Mouse (Mus musculus): ENCODE data around the gene Gpr146.
A peak's percentile ranks its signal among the peaks of the same experiment; 100 is the strongest.
"Not testable (repeated sequence)": the region's sequence is repeated elsewhere in the genome, so short reads cannot be mapped to it uniquely, and the experiment has no call there.

Gpr146 gene

DNA sequence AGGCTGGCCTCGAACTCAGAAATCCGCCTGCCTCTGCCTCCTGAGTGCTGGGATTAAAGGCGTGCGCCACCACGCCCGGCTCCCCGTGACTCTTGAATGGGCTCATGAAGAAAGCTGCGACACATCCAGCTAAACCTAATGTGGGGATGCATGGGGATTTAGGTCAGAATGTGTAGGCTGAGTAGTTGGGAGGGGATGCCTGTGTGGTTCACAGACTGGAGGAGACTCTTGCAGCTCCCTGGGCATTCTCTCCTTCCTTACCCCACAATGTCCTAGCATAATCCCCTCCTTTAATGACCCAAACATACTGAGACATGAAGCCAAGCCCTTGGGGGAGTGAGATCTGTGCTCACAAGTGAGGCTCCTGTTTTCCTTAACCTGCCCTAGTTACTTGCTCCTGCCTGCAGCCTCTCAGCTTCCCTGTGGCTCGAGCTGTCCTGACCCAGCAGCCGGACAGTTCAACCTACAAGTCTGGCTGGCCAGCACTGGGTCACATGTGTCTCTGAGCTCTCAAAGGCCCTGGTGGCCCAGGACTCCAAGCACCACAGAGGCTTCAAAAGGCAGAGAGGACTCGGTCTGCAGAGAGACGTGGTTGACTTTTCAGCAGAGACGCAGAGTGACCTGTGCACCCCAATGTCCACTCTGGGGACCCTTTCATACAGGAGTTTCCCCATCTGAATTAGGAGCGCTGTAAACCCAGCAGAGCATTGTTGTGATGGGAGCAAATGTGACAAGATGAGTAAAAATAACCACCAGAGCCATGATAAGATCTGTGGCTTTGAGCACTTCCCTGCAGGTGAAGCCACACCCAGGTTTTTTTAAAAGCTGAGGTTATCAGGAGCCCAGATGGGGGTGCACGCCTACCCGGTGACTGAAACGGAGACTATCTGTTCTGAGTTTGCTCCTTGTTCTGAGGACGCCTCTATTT is 4.4 kb downstream of the Gpr146 start:
- no peak for DNase-seq (ENCODE audit: low spot score in 2 of 2)

DNA sequence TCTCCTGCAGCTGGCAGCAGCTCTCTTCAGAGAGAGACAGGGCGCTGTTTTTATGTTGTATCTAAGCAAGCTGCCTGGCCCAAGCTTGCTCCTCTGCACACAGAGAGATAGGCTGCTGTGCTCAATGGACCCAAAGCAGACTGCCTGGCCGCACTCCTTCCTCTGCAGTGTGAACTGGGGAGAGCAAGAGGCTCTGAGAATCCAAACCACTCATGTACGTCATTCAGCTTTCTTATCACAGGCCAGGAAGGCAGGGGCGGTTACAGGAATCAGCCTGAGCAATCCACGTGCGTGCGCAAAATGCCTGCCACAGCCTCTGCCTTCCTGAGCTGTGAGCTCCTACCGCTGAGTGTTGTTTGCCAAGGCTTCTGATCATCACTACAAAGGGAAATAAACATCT is 5.3 kb downstream of the Gpr146 start:
- DNase-seq (ENCODE audit: low spot score in 2 of 2), result no peak

DNA sequence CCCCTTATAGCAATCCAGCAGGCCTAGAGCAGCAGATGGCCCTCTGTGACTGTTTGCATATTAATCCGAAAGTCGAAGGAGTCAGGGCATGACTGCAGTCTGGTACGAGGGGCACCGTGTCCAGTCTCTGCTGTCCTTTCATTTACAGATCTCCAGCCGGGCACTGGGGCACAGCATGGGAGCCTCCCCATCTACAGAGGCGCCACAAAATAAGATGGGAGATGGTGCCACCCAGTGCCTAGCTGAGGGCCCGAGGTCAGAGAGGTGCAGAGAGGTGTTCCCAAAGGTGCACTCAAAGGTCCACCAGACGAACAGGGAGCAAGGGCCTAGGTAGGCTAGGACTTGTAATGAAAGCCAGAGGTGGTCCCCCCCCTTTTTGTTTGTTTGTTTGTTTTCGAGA is 5.7 kb downstream of the Gpr146 start:
- no peak for DNase-seq (ENCODE audit: low spot score in 2 of 2)

DNA sequence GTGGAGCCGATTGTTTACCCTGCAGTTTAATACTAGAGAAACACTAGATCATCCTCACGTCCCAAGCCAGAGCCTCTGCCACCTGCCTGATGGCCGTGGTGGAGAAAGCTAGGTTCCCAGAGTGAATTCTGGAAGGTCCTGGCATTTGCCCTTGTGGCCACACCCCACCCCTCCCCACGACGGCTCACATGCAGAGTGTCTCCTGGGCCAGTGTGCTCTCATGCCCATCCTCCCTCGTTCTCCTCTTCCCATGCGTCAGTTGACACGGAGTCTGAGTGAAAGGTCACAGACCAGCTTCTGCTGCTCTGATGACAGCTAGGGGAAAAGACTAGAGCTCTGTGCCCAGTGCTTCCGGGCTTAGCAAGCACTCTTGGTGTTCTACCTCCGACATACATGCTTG is 7.0 kb downstream of the Gpr146 start:
- no peak for DNase-seq (ENCODE audit: low spot score in 2 of 2)

DNA sequence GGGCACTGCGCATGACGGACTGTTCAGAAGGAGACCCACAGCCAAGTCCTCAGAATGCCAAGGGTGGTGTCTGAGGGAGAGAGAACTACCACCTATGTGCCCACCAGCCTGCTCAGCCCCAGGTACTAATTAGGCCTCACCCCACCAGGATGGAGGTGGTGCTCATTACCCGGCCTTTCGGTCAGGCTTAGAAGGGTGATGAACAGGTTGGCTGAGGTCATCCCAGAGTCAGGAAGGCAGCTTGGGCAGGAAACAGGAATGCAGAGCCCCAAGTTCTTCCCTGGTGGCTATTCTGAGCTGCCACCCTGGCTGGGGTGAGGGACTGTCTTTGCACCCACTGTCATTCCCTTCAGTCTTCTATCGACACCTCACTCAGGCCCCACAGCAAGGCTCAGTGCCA is 8.6 kb downstream of the Gpr146 start:
- DNase-seq (ENCODE audit: low spot score in 2 of 2), result no peak

DNA sequence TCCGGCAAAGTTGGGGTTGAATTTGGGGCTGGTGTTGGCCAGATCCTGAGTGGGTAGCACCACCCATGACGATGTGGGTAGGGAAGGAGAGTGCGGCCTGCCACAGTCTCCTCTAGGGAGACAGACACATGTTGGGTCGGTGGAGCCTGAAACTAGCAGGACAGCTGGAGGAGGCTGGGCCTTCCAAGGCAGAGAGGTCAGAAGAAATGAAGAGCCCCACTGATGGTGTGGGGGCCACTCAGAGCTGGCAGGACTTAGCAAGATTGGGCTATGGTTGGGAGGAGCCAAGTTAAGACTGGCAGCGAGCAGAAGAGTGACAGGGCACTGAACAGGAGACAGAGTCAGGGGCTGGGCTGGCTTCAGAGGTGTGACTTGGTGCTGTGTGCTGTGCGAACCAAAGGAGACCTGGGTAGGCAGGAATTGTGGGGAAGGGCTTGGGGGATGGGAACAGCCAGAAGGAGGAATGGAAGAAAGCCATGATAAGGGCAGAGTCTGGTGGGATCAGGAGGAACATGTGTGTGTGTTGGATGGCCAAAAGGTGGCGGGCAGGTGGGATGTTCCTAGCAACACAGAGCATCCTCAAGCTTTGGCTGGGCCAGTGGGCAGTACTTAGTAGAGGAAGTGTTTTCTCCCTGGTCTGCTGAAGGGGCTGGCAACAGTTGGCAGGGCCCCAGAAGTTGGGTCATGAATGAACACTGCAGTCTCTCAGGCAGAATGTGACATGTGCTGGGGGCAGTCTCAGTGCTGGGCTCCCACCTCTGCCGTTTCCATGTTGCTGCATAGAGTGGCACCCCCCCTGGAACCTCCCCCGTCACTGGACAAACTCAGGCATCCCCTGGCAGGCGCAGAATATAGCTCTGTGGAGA is 10.1 kb downstream of the Gpr146 start:
- DNase-seq (ENCODE audit: low spot score in 2 of 2), result peak in 1 of 2 experiments; percentile 58

DNA sequence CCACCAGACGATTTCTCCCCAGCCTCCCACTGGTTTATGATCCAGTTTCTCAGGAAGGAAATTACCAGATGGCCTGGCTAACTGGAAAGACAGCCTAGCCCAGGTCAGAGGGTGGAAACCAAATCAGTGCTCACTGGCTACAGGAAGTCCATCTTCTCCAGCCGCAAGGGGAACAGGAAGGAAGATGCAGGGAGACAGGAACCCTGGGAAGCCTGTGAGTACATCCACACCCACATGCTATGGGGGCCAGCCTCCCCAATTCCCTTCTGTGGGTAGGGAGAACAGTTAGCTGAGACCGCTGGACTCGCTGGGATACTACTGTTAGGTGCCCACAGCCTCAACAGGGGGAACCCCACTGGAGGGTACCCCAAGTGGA is 10.7 kb downstream of the Gpr146 start:
- DNase-seq (ENCODE audit: low spot score in 2 of 2), result no peak

DNA sequence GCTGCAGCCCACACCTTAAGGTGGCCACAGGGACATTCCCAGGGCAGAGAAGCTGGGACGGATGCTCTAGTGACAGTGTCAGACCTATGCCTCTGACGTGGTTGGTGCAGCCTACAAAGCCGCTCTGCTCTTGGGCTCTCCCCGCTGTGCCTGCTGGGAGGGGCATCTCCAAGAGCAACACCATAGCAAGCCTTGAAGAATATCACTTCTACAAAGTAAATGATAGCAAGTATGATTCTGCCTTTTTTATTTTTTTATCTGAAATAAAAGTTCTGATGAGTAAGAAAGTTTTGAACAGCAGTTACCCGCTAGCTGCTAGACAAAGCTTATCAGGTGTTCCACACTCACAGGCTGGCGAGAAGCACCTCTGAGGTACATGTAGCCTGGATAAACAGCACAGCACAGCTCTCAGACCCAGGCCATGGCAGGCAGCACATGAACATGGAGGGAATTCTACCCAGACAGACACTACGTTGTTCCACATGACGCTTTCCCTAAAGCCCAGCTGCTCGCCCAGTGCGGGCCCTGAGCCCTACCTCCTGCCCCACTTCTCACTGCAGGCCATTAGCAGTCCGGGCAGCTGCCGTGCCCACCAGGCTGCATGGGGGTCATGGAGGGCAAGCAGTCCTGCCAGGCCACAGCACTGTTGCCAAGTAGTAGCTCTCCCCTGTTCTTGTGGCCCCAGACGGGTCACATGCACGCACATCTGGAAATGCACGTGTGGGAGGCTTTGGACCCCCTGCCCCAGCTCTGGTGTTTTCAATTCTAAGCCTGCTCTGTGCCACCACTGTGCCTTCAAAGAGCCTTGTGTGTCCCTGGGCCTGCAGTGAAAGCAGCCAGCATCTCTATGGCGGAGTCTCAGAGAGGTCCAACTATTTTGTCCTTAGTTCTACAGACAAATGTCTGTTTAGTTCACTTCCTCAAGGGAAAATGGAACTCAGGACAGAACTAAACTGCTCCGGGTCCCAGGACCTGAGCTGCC is 11.5 kb downstream of the Gpr146 start:
- peak in 1 of 2 experiments; percentile 28 for DNase-seq (ENCODE audit: low spot score in 2 of 2)

DNA sequence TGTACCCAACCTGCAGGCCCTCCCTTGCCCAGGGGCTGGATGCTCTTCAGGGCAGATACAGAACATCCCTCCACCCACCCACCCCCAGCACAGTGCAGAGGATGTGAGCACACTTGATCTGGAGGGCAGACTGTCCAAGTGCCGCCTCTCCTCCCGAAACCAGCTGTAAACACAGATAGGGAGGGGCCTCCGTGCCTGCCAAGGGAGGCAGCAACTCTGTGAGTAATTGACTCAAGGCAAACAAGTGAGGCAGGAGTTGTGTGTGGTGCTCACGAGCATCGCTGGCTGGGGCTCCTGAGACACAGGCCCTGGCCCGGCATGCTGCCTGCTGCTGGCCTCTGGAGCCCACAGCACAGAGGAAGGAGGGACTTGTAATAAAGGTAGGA is 12.2 kb downstream of the Gpr146 start:
- DNase-seq (ENCODE audit: low spot score in 2 of 2), result peak in 1 of 2 experiments; percentile 30

DNA sequence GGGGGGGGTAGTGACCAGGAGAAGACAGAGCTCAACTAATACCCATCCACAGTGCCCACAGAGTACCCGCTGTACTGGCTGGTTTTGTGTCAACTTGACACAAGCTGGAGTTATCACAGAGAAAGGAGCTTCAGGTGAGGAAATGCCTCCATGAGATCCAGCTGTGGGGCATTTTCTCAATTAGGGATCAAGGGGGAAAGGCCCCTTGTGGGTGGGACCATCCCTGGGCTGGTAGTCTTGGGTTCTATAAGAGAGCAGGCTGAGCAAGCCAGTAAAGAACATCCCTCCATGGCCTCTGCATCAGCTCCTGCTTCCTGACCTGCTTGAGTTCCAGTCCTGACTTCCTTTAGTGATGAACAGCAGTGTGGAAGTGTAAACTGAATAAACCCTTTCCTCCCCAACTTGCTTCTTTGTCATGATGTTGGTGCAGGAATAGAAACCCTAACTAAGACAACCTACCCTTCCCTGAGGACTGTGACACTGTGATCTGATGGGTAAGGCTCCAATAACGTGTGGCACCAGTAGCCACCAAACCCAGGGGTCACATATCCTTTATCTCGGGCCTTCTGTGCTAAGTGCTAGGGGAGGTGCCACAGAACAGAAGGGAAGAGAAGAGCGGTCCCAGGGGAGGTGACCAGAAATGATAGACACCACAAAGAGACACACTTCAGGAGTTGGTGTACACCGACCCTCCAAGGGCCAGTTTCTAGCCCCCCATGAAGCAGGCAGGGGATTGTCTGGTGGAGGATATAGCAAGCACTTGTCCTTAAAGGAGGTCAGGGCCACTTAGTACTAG is 13.0 kb downstream of the Gpr146 start:
- DNase-seq (ENCODE audit: low spot score in 2 of 2), result not testable (repeated sequence)

DNA sequence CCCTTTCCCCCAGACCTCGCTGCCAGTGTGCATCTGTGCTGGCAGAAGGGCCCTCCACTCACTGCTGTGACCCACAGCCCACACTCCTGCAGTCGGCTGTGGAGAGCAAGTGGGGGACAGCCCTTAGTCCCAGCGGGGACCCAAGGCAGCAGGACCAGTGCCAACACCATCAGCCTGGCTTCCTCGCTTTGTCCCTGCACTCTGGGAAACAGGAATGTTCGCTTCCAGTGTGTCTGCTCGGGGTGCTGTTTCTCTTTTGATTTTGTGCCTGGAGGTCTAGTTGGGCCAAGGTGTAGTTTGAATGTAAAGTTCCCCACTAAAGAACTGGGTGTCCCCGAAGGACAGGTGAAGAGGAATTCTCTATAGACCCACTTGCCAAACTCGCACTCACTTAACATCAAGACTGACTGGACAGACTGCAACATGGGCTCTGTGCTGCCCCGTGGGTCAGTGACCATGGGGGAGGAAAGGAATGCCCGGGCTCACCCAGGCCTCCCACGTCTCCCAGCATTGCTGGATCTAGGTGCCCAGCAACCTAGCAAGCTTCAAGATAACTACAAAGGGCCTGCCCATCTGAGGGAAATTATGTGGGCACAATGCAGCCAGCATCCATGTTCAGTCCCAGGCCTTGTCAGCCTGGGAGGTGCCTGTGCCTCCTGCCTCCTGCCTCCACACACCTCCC is 14.0 kb downstream of the Gpr146 start:
- DNase-seq (ENCODE audit: low spot score in 2 of 2), result peak in 1 of 2 experiments; percentile 54

DNA sequence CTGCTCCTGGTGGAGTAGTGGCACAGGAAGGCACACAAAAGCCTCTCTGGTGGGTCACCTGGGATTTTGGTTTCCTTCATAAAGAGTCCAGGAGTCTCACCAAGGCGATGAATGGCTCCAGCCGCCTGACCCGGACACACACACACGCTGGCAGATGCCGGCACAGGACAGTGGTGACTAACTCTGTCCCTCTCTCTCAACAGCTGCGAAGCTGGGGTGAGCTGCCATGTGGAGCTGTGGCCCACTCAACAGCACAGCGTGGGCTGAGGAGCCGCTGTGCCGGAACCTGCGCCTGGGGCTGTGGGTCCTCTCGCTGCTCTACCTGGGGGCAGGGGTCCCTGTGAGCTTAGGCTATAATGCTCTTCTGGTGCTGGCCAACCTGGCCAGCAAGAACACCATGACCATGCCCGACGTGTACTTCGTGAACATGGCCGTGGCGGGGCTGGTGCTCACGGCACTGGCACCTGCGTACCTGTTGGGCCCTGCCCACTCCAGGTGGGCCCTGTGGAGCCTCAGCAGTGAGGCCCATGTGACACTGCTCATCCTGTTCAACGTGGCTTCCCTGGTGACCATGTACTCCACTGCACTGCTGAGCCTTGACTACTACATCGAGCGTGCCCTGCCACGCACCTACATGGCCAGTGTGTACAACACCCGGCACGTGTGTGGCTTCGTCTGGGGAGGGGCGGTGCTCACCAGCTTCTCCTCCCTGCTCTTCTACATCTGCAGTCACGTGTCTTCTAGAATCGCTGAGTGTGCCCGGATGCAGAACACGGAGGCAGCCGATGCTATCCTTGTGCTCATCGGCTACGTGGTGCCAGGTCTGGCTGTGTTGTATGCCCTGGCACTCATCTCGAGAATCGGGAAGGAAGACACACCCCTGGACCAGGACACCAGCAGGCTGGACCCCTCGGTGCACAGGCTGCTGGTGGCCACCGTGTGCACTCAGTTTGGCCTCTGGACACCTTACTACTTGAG is 15.0 kb downstream of the Gpr146 start:
- no peak for DNase-seq (ENCODE audit: low spot score in 2 of 2)

DNA sequence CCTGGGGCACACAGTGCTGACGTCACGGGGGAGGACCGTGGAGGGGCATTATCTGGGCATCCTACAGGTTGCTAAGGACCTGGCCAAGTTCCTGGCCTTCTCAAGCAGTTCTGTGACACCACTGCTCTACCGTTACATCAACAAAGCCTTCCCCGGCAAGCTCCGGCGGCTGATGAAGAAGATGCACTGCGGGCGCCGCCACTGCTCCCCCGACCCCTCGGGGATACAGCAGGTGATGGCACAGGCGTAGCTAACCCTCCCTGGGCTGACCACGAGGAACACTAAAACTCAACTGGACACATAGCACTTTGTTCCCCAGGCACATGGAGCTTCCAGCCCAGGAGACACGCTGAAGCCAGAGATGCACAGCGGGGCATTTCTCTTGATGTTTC is 15.7 kb downstream of the Gpr146 start:
- DNase-seq (ENCODE audit: low spot score in 2 of 2), result no peak

DNA sequence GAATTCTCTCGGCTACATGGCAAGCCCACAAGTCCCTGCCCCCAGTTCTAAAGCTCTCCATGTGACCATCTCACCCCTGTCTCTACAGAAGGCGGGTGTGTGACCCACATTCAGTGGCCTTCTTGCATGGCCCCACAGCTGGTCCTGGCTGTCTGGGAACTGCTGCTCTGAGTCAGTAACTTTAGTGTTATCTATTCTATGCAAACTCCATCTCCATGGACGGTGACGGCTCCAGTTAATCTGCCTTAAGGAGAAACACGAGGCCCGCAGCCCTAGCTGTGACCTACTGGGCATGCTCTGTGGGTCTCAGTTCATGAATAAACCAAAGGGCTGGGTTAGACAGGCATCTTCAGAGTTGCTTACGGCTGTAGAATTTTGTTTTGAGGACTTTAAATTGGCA is 16.9 kb downstream of the Gpr146 start:
- DNase-seq (ENCODE audit: low spot score in 2 of 2), result no peak

DNA sequence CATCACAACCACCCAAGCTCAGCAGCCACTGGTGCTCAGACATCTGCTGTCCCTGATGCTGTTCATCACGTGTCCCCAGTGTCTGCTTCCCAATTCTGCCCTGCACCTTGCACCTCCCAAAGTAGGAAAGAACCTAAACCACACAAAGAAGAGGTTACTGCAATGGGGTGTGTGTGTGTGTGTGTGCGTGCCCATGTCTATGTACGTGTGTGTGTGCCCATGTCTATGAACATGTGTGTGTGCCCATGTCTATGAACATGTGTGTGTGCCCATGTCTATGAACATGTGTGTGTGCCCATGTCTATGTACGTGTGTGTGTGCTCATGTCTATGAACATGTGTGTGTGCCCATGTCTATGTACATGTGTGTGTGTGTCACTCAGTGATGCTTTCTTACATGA is 18.0 kb downstream of the Gpr146 start:
- no peak for DNase-seq (ENCODE audit: low spot score in 2 of 2)

DNA sequence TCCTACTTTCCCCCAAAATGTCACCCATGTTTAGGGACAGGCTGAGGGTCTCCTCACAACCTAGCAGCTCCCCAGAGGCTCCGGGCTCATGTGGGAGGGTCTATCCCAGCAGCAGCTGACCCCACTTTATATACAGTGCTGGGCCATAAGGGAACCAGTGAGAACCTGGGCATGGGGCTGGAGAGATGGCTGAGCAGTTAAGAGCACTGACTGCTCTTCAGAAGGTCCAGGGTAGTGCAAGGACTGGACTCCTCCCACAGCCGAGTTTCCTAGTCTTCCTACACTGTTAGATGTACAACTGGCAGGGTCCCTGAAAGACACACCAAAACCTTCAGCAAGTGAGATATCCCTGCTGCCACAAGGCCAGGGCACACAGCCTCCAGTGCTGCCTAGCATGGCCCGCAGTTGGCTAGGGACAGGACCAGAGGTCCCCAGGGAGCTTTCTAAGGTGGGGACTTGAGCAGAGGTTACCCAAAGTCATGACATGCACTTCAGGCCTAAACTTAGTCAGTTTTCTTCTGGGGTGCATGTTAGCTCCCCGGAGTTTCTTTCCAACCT is 19.9 kb downstream of the Gpr146 start:
- DNase-seq (ENCODE audit: low spot score in 2 of 2), result no peak

DNA sequence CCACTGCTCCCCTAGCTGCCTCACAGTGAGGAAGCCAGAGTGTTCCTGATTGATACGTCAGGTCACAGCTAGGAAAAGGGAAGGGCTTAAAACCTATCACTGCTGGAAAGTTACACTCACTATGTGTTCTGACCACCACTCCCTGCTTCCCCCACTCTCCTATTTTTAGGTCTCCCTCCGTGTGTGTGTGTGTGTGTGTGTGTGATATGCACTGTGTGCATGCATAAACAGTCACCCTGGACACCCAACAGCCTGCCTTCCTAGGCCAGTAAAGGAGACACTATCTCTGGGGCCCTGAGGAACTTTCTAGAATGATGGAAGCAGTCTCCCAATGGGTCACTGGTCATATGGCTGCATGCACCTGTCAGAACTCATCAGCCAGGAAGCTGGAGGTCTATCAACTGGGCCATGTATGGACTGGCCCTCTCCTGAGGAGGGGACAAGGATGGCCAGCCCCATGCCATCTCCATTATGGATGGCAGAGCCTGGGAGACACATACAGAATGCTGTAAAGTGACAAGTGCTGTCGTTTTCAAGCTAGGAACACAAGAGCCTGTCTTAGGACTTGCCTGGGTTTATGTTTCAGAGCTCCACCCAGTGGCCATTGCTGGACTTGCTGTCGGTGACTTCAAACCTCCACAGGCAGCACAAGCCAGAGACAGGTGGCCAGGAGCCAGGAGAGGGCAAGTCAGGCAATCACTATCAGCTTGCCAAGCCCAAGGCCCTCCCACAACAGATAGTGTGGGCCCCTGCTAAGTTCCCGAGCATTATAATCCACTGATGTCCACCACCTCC is 20.7 kb downstream of the Gpr146 start:
- DNase-seq (ENCODE audit: low spot score in 2 of 2), result peak; percentile 88 to 97

DNA sequence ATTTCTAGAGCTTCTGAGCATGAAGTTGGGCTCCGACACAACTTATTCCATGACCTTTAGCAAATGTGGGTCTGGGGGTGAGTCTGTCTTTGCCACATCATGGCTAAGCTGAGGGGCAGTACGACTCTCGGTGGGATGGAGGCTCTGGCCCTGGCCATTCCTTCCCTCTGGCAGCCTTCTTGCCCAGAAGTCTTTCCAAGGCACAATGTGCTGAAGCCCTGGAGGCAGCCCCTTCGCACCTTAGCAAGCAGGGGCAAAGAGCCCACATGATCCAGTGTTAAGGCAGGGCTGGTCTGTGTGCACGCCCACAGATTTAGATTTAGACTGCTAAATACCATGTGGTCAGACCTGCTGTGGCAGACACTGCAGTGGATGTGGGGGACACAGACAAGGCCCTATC is 21.3 kb downstream of the Gpr146 start:
- no peak for DNase-seq (ENCODE audit: low spot score in 2 of 2)

Measured in cerebellum, postnatal 4 days (tissue).